ENCODE assay signal across 23 mouse cellular contexts in genomic region chr8:125365004-125365403, GRCm38 (mm10).
DNase-seq lines count a peak whose midpoint lies in the region.
"Had no signal": no experiment of that assay in that cellular context is flagged by ENCODE, and none has a peak within 500 bp of the region (broad histone marks: within the 10 kb centered on the region; RNA-seq: fewer than 3 reads in every experiment).

No protein-coding gene starts in this region.

- no peak for DNase-seq in heart, embryonic 10.5 days (ENCODE audit: low spot score)
- no peak for DNase-seq in heart, postnatal 10 days
- DNase-seq in right cerebral cortex, postnatal 25 days = peak; percentile 39
- DNase-seq in right cerebral cortex, postnatal 36 days (ENCODE audit: low spot score in 2 of 2) = no peak
- DNase-seq in layer of hippocampus, postnatal 14 days (ENCODE audit: low spot score in 2 of 2) = peak; percentile 34 to 64
- DNase-seq in cerebellum, postnatal 4 days (ENCODE audit: low spot score in 2 of 2) = no peak
- DNase-seq in kidney, adult 8-10 months = no peak
- DNase-seq: adrenal gland, postnatal 25 days; cerebellum, adult 18-20 months; kidney, adult 2 months; kidney, postnatal 4 days; liver, postnatal 0 days; thymus, adult 2 months; thymus, postnatal 36 days had no signal

- peaks cover 47% of the 10 kb centered on the region for H3K4me1 ChIP-seq in heart, embryonic 10.5 days
- H3K4me1 ChIP-seq: liver, embryonic 12.5 days had no signal

- no peak overlapping the region for H3K4me3 ChIP-seq in heart, embryonic 10.5 days
- H3K4me3 ChIP-seq: embryonic facial prominence, embryonic 10.5 days; embryonic facial prominence, embryonic 15.5 days; forebrain, embryonic 12.5 days; intestine, embryonic 15.5 days; liver, embryonic 12.5 days; myocyte; neural tube, embryonic 12.5 days had no signal

- 83% methylated on average over 5 of the region's 5 CpGs for WGBS in heart, embryonic 10.5 days

- no peaks in the 10 kb centered on the region; the same call in 1 of the 2 replicates for H3K36me3 ChIP-seq in heart, embryonic 10.5 days
- H3K36me3 ChIP-seq: embryonic facial prominence, embryonic 10.5 days; embryonic facial prominence, embryonic 15.5 days; forebrain, embryonic 12.5 days; intestine, embryonic 15.5 days; liver, embryonic 12.5 days; neural tube, embryonic 12.5 days had no signal

- peak overlapping the region; percentile 53; the same call in 1 of the 2 replicates for H3K27ac ChIP-seq in heart, embryonic 10.5 days
- H3K27ac ChIP-seq: embryonic facial prominence, embryonic 10.5 days; embryonic facial prominence, embryonic 15.5 days; forebrain, embryonic 12.5 days; intestine, embryonic 15.5 days; kidney, postnatal 0 days; liver, embryonic 12.5 days; neural tube, embryonic 12.5 days; stomach, postnatal 0 days had no signal

- no peaks in the 10 kb centered on the region for H3K9me3 ChIP-seq in heart, embryonic 10.5 days
- H3K9me3 ChIP-seq: embryonic facial prominence, embryonic 15.5 days; forebrain, embryonic 12.5 days had no signal

- intact Hi-C loops in heart, postnatal 10 days (cut with DNase I) = loop anchor here (5.0 kb wide), 1 partner anchor 73 kb away; no protein-coding TSS in a partner anchor

- H3K27me3 ChIP-seq in heart, embryonic 10.5 days (ENCODE audit: insufficient read depth, poor library complexity, severe bottlenecking) = no peaks in the 10 kb centered on the region
- H3K27me3 ChIP-seq: embryonic facial prominence, embryonic 15.5 days; forebrain, embryonic 12.5 days; intestine, embryonic 15.5 days; neural tube, embryonic 12.5 days had no signal

Comparison
In these comparisons a context has a peak if more than half of its experiments do, and no peak if none do; other contexts are left out.
1. DNase-seq: peak in right cerebral cortex, postnatal 25 days (single experiment) and layer of hippocampus, postnatal 14 days (2 of 2); none in heart, embryonic 10.5 days (single experiment), heart, postnatal 10 days (0 of 2), right cerebral cortex, postnatal 36 days (0 of 2), cerebellum, postnatal 4 days (0 of 2) and kidney, adult 8-10 months (0 of 2).